Mouse (Mus musculus) intestine, embryonic 16.5 days (tissue): ENCODE results near the gene Pate2. TPM values are rescaled to one million over a fixed set of nuclear protein-coding genes. Genes with fewer than 3 reads are reported as not detected.

Source experiments
- ATAC-seq: fragments of 200-750 bp; cut with Nextera tagmentation; 2 replicates; pipeline ENCODE4 v1.8.0; 2017; ENCODE audit warnings: moderate TSS enrichment, moderate library complexity
- H3K27ac ChIP-seq: fragments of 300-500 bp; sonication (generic); 2 replicates; pipeline ENCODE4 v1.5.1; 2014; ENCODE audit warnings: mild to moderate bottlenecking, low read length
- H3K27me3 ChIP-seq: fragments of 300-500 bp; sonication (generic); replicated peaks from 2 replicates; pipeline ENCODE4 v1.6.1; 2014; ENCODE audit warnings: low read length, control low read depth, mixed read lengths; ENCODE audit not compliant: control insufficient read depth, insufficient read depth
- H3K36me3 ChIP-seq: fragments of 300-500 bp; sonication (generic); 2 replicates; pipeline ENCODE4 v1.6.1; 2014; ENCODE audit warnings: low read length, control low read depth; ENCODE audit not compliant: control insufficient read depth, insufficient read depth
- H3K4me1 ChIP-seq: fragments of 300-500 bp; sonication (generic); 2 replicates; pipeline ENCODE4 v1.6.1; 2014; ENCODE audit warnings: low read length, control low read depth, mixed read lengths; ENCODE audit not compliant: control insufficient read depth, insufficient read depth
- H3K4me2 ChIP-seq: fragments of 300-500 bp; sonication (generic); 2 replicates; pipeline ENCODE4 v1.6.1; 2014; ENCODE audit warnings: low read depth, low read length, control low read depth
- H3K4me3 ChIP-seq: fragments of 300-500 bp; sonication (generic); 2 replicates; pipeline ENCODE4 v1.5.1; 2014; ENCODE audit warnings: mild to moderate bottlenecking, low read length
- H3K9ac ChIP-seq: fragments of 300-500 bp; sonication (generic); 2 replicates; pipeline ENCODE4 v1.6.1; 2014; ENCODE audit warnings: low read depth, low read length
- H3K9me3 ChIP-seq: fragments of 300-500 bp; sonication (generic); 2 replicates; pipeline ENCODE4 v1.6.1; 2016; ENCODE audit warnings: low read length, control low read depth; ENCODE audit not compliant: control insufficient read depth
- WGBS: fragments of 180-500 bp; shearing (Covaris S2); extraction: QIAGEN DNeasy Blood & Tissue Kit; methylation state at CpG from one replicate; pipeline ENCODE4 v1.1.7; 2014; 5-methylcytosine and 5-hydroxymethylcytosine counted together
- polyA plus RNA-seq: library from polyadenylated mRNA; unstranded; fragments of >200 nt; fragmentation: Nextera tagmentation; extraction: Ambion mirVana; gene quantifications from 2 replicates; pipeline ENCODE4 v1.2.1, GENCODE M21; 2015

The Pate2 gene
- polyA plus RNA-seq, 1 experiment from 2014 or later: 0.38 TPM

DNA sequence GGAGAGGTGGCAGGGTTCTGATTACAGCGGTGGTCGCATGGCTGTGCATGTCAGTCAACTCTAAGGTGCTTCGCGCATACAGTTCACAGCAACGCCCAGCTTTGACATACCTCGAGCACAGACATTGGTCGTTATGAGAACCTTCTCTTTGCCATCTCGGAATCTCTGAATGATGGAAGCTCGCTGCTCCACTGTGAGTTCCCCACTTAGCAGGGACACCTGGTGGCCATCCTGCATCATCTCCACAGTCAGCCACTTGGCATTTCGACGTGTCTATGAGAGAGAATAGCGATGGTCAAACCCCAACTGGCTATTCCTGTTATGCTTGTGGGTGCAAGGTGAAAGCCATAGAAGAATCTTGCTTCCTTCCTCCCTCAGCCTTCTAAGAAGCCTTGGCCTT, 24.4 kb upstream of the Pate2 start:
- no peak overlapping the region for H3K9ac ChIP-seq
- no peaks in the 10 kb centered on the region for H3K9me3 ChIP-seq
- no peaks in the 10 kb centered on the region for H3K36me3 ChIP-seq
- WGBS: 68% methylated on average over 12 of the region's 12 CpGs
- H3K4me2 ChIP-seq: no peak overlapping the region
- H3K27me3 ChIP-seq: no peaks in the 10 kb centered on the region
- H3K4me3 ChIP-seq: no peak overlapping the region
- no peak for ATAC-seq
- no peaks in the 10 kb centered on the region for H3K4me1 ChIP-seq
- H3K27ac ChIP-seq: no peak overlapping the region

DNA sequence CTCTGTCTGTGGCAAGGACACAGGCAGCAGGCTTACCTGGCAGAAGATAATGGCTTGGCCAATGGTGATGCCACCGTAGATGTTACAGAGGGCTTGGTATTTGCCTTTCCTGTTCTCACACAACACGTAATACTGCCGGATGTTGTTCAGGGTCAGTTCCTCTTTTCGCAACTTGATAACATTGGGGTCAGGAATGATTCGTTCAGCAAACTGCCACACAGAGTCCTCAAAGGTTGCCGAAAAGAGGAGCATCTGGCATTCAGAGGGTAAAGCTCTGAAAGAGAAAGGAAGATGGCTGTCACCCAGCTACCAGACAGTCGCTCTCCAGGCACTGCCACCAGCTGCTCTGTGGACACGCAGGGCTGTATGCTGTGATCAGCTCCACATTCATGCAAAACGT, 23.3 kb upstream of the Pate2 start:
- no peak overlapping the region for H3K4me2 ChIP-seq
- no peaks in the 10 kb centered on the region for H3K4me1 ChIP-seq
- no peak overlapping the region for H3K9ac ChIP-seq
- WGBS: 76% methylated on average over 9 of the region's 9 CpGs
- no peak for ATAC-seq
- no peak overlapping the region for H3K4me3 ChIP-seq
- no peak overlapping the region for H3K27ac ChIP-seq
- no peaks in the 10 kb centered on the region for H3K9me3 ChIP-seq
- H3K36me3 ChIP-seq: no peaks in the 10 kb centered on the region
- H3K27me3 ChIP-seq: no peaks in the 10 kb centered on the region

DNA sequence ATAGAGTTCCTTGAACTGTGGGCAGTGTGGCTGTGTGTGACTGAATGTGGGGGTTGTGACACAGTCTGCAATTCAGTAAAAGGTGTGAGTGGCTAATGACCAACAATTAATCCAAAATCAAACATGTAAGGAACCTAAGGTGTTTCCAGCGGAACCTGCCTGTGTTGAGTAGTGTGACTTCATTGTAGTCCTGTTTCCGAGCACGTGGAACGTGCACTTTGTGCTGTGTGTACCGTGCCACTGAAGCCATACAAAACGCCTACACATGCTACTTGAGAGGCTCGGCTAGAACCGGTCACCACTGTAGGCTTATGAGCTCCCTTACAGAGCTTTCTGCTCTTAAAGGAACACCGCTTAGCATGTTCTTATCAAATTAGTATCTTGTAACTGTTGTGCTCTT, 21.6 kb upstream of the Pate2 start:
- ATAC-seq: no peak
- H3K36me3 ChIP-seq: no peaks in the 10 kb centered on the region
- no peaks in the 10 kb centered on the region for H3K4me1 ChIP-seq
- H3K27me3 ChIP-seq: no peaks in the 10 kb centered on the region
- no peaks in the 10 kb centered on the region for H3K9me3 ChIP-seq
- H3K9ac ChIP-seq: no peak overlapping the region
- H3K4me3 ChIP-seq: no peak overlapping the region
- H3K27ac ChIP-seq: no peak overlapping the region
- no peak overlapping the region for H3K4me2 ChIP-seq
- WGBS: 73% methylated on average over 9 of the region's 9 CpGs

DNA sequence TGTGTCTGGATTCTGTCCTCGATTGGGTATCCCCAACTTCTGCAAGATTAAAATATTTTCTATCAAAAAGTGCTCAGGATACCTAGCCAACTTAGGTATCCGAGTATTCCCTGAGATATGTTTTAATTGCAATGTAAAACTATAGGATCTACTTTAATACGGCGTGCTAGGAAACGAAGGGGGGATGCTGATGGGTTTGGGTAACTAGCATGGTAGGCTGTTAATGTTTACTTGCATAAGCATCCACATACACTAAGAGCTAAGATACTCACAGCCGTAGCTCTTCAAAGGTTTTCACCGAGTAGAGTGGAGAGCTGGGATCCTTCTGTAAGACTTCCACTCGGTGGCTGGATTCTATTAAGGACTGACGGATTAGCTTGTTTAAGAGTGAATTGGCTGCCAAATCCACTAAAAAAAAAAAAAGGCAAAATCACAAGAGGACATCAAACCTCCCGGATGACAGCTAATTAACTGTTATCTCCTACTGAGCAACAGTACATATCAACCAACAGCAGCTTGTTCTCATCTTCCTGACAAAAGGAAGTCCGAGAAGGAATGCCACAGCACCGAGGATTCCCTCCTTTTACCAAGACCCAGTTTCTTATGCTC, 13.5 kb upstream of the Pate2 start:
- Histone ChIP-seq H3K36me3 (no peaks in the 10 kb centered on the region), H3K4me1 (peaks cover 8% of the 10 kb centered on the region), H3K27me3 (no peaks in the 10 kb centered on the region), H3K4me3 (no peak overlapping the region), H3K27ac (no peak overlapping the region), H3K9me3 (no peaks in the 10 kb centered on the region), H3K9ac (no peak overlapping the region), H3K4me2 (no peak overlapping the region)
- no peak for ATAC-seq
- 63% methylated on average over 12 of the region's 12 CpGs for WGBS

DNA sequence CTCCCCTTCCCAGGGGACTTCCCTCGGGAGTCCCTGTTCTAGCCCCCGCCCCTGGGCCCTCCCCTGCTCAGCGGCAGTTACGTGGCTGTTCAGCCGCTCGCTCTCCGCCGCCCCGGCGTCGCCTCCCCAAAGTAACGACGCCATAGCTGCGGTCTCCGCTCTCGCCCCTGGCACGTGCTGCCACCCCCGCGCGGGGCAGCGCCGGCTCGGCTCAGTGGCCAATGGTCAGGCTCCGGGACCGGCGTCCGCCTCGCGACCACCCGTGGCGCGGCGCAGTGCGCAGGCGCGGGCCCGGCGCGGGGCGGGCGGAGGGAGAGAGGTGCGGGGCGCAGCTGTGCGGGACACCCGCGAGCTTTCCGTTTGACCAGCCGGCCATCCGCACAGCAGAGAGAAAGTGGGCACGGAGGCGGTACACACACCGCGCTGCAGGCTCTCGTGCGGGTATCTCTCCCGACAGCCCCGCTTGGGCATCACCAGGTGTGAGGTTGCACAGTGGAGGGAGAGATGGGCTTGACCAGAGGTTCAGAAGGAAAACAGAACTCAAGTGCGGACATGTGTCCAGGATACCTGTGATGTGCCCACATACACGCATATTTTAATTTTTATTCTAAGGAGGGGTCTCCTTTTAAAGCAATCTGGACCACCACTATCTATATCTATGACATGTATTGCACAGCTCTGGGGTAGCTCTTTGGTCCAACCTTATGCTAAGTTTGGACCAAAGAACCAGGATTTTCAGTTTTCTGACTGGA, 11.7 kb upstream of the Pate2 start, which contains the start of the genes Ddx25 and Pus3:
Gene Ddx25 (minus strand): TSS at position 272 of the 752 bp plus-strand sequence.
Gene Pus3 (plus strand): TSS at position 339 of the 752 bp plus-strand sequence.
- peak within 1 kb of the TSS; percentile 36; the same call in 1 of the 2 replicates for H3K27ac ChIP-seq
- WGBS: under 1% methylated on average over 59 of the region's 59 CpGs
- peak within 1 kb of the TSS; percentile 75 for H3K9ac ChIP-seq
- peaks cover 8% of the 10 kb centered on the region for H3K4me1 ChIP-seq
- no peaks in the 10 kb centered on the region for H3K9me3 ChIP-seq
- H3K36me3 ChIP-seq: no peaks in the 10 kb centered on the region
- H3K27me3 ChIP-seq: no peaks in the 10 kb centered on the region
- peak; percentile 57 for ATAC-seq
- peak within 1 kb of the TSS; percentile 100 for H3K4me2 ChIP-seq
- peak within 1 kb of the TSS; percentile 80 for H3K4me3 ChIP-seq

DNA sequence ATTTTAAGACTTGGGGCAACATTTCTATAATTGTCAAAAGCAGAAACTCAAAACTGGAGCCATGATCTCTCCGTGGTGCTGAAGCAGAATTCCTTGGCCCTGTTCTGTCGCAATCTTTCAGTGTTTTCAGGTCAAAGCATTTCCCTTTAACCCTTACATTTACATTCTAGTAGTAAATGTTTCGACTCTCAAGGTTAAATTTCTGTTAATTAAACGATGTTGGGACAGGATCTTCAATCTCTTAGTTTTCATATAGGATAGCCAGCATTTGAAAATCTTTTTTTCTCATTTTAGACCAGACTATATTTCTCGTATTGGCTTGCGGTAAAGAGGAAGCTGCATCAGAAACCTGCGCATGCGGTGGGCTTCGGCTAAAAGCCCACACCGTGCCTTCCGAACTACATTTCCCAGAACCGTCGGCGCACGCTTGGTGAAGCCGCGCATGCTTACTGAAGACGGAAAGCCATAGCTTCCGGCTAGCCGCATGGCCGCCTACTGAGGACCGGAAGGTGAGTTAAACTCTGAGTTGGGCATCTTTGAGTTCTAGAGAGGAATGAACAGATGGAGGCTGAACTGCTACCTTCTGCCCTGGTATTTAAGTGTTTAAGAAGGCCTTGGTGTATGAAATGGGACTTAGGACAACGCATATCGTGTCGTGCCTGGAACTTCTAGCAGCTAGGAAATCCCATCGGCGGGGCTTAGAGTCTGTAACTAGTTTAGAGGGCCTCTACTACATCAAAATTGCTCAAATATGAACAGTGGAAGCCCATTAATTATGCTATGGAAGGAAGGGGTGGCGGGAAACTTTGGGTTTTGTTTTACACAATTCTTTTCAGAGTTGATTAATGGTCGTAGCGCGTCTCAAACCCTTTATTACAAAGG, 10.8 kb upstream of the Pate2 start:
- no peaks in the 10 kb centered on the region for H3K9me3 ChIP-seq
- H3K9ac ChIP-seq: peak overlapping the region; percentile 75
- peak overlapping the region; percentile 80 for H3K4me3 ChIP-seq
- WGBS: 2% methylated on average over 31 of the region's 31 CpGs
- peak overlapping the region; percentile 100 for H3K4me2 ChIP-seq
- peak overlapping the region; percentile 36; the same call in 1 of the 2 replicates for H3K27ac ChIP-seq
- H3K4me1 ChIP-seq: peaks cover 8% of the 10 kb centered on the region
- H3K27me3 ChIP-seq: no peaks in the 10 kb centered on the region
- peak; percentile 91 for ATAC-seq
- H3K36me3 ChIP-seq: no peaks in the 10 kb centered on the region

DNA sequence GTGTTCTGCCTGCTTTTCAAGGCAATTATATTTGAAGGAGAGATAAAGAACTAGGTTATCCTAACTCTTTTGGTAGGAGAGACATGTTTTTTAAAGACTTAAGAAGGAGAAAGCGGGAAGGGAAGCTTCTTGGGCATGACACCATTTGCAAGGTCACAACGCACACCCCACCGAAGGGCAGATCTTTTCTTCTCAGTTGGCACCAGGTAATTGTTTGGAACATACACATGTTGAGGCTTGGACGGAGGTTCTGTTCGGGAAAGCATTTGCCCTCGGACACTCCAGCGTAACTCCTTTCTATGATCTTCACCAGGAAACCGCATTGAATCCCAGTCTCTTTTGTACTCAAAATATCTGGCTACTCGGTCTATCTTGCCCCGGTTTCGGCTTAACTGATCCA, 9.0 kb upstream of the Pate2 start:
- no peak for ATAC-seq
- Histone ChIP-seq H3K27me3 (no peaks in the 10 kb centered on the region), H3K4me3 (no peak overlapping the region), H3K4me1 (peaks cover 8% of the 10 kb centered on the region), H3K27ac (no peak overlapping the region), H3K36me3 (peaks cover 2% of the 10 kb centered on the region; the same call in 1 of the 2 replicates), H3K9ac (no peak overlapping the region), H3K4me2 (no peak overlapping the region), H3K9me3 (no peaks in the 10 kb centered on the region)
- WGBS: 96% methylated on average over 11 of the region's 11 CpGs

DNA sequence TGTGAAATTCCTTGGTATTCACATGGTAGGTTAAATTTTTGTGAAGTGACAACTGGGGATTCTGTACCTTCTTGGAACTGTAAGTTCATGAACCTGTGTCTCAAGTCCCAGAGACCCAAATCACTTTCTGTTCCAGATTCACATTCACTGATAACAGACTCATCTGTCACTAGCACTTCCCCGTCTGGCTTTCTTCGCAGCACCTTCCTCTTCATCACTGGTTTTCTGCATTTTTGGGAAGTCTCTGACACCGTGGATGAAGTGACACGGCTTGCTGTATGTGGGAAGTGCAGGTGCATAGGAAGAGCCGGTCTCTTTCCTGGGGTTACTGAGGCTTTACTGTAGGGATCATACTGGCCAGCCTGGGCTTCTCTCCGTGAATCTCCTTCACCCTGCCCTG, 8.5 kb upstream of the Pate2 start:
- H3K4me1 ChIP-seq: peaks cover 8% of the 10 kb centered on the region
- no peak overlapping the region for H3K4me3 ChIP-seq
- 85% methylated on average over 6 of the region's 6 CpGs for WGBS
- H3K4me2 ChIP-seq: no peak overlapping the region
- no peaks in the 10 kb centered on the region for H3K27me3 ChIP-seq
- peaks cover 5% of the 10 kb centered on the region; the same call in 1 of the 2 replicates for H3K36me3 ChIP-seq
- H3K27ac ChIP-seq: no peak overlapping the region
- no peak overlapping the region for H3K9ac ChIP-seq
- no peak for ATAC-seq
- no peaks in the 10 kb centered on the region for H3K9me3 ChIP-seq
